Mouse (Mus musculus) limb, embryonic 11.5 days (tissue): Measurements from ENCODE around the gene Fam214a. TPM values are rescaled to one million over a fixed set of nuclear protein-coding genes. Genes with fewer than 3 reads are reported as not detected.

Experiments used
- ATAC-seq: fragments of 200-750 bp; cut with Nextera tagmentation; 2 replicates; pipeline ENCODE4 v1.8.0; 2017; ENCODE audit warnings: low read depth; ENCODE audit not compliant: insufficient number of reproducible peaks, low FRiP score, low TSS enrichment
- DNase-seq: peaks from one replicate; pipeline ENCODE4 v3.0.0-alpha.2; 2015; ENCODE audit warnings: low spot score
- H3K27ac ChIP-seq: fragments of 300-500 bp; sonication (generic); replicated peaks from 2 replicates; pipeline ENCODE4 v1.5.1; 2014; ENCODE audit warnings: low read depth, mild to moderate bottlenecking, low read length
- H3K27me3 ChIP-seq: fragments of 300-500 bp; sonication (generic); 2 replicates; pipeline ENCODE4 v1.6.1; 2014; ENCODE audit warnings: mild to moderate bottlenecking, low read length, mixed read lengths; ENCODE audit not compliant: control insufficient read depth, insufficient read depth
- H3K36me3 ChIP-seq: fragments of 300-500 bp; sonication (generic); 2 replicates; pipeline ENCODE4 v1.6.1; 2014; ENCODE audit warnings: mild to moderate bottlenecking, low read length, moderate library complexity, mixed read lengths; ENCODE audit not compliant: control insufficient read depth, insufficient read depth
- H3K4me1 ChIP-seq: fragments of 300-500 bp; sonication (generic); 2 replicates; pipeline ENCODE4 v1.6.1; 2014; ENCODE audit warnings: low read length, mixed read lengths; ENCODE audit not compliant: control insufficient read depth, insufficient read depth
- H3K4me2 ChIP-seq: fragments of 300-500 bp; sonication (generic); 2 replicates; pipeline ENCODE4 v1.6.1; 2014; ENCODE audit warnings: low read depth, mild to moderate bottlenecking, moderate library complexity; ENCODE audit not compliant: severe bottlenecking
- H3K4me3 ChIP-seq: fragments of 300-500 bp; sonication (generic); 2 replicates; pipeline ENCODE4 v1.5.1; 2014; ENCODE audit warnings: low read depth, low read length
- H3K9ac ChIP-seq: fragments of 300-500 bp; sonication (generic); 2 replicates; pipeline ENCODE4 v1.6.1; 2014; ENCODE audit warnings: mild to moderate bottlenecking, low read length
- H3K9me3 ChIP-seq: fragments of 300-500 bp; sonication (generic); 2 replicates; pipeline ENCODE4 v1.6.1; 2016; ENCODE audit warnings: low read length; ENCODE audit not compliant: control insufficient read depth
- WGBS: fragments of 180-500 bp; shearing (Covaris S2); extraction: QIAGEN DNeasy Blood & Tissue Kit; methylation state at CpG from one replicate; pipeline ENCODE4 v1.1.7; 2014; 5-methylcytosine and 5-hydroxymethylcytosine counted together
- polyA plus RNA-seq: library from polyadenylated mRNA; unstranded; fragments of >200 nt; fragmentation: Nextera tagmentation; extraction: Ambion mirVana; gene quantifications from 2 replicates; pipeline ENCODE4 v1.2.1, GENCODE M21; 2014

Gene Fam214a
- polyA plus RNA-seq, 1 experiment from 2014 or later: 7.6 TPM

DNA sequence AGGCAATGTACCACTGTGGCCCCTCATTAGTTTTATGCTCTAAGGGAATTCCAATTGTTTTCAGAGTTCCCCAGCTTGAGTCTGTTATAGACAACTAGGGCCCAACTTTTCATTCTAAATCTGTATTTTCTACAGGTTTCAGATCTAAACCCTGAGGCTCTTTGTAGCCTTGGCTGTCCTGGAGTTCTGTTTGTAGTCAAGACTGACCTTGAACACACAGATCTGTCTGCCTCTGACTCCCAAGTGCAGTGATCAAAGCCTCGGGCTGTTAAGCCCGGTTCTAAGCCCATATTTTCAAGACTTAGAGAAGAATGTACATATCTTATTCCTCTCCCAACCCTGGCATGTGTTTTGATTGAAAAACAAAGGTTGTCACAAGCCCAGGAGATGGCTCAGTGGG is 1.7 kb downstream of the Fam214a start:
- Histone ChIP-seq H3K27me3 (no peaks in the 10 kb centered on the region), H3K9ac (no peak overlapping the region), H3K4me2 (no peak overlapping the region), H3K9me3 (no peaks in the 10 kb centered on the region), H3K4me1 (0 out of 2 replicates have a peak, but pooled peaks cover 3% of the 10 kb centered on the region), H3K4me3 (no peak overlapping the region), H3K36me3 (no peaks in the 10 kb centered on the region), H3K27ac (no peak overlapping the region)
- 85% methylated on average over 2 of the region's 2 CpGs for WGBS
- ATAC-seq (no peak), DNase-seq (no peak)

DNA sequence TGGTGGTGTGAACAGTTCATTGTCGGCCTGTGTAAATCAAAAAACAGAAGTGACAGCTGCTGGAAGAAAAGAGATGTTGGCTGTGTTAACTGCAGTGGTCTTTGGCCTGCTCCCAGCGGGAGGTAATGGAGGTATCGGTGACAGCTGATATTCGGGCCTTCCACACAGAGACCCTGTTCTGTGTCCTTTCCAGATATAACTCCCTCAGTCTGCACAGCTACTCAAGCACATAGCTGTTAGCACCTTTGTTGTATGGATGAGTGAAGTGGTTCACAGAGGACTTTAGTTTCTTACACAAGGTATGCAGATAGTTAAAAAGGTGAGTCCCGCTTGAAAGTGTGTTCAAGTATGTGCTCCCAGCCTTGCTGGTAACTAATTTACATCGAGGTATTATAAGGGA is 7.9 kb downstream of the Fam214a start:
- Histone ChIP-seq H3K9me3 (no peaks in the 10 kb centered on the region), H3K4me3 (no peak overlapping the region), H3K4me2 (no peak overlapping the region), H3K4me1 (no peaks in the 10 kb centered on the region), H3K27ac (no peak overlapping the region), H3K36me3 (no peaks in the 10 kb centered on the region), H3K9ac (no peak overlapping the region), H3K27me3 (no peaks in the 10 kb centered on the region)
- DNase-seq (no peak), ATAC-seq (no peak)
- 70% methylated on average over 6 of the region's 6 CpGs for WGBS

DNA sequence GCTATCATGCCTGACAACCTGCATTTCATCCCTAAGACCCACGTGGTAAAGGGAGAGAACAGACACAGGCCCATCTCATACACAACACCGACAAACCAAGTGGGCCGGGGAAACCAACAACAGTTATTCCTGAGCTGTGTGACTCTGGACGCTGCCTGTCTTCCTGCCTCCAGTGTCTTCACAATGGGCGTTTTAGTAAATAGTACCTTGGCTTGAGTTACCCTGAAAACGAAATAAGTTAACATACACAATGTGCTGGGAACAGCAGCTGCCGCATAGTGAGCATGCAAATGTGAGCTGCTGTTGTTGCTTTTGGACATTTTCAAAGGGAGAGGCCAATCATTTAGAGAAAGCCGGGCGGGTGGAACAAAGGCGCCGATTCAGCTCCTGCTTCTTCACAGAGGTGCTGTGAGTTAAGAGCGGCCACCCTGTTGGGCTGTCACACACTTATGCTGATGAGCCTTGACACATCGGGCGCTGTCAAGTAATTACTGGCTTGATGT is 8.4 kb downstream of the Fam214a start:
- Histone ChIP-seq H3K9ac (no peak overlapping the region), H3K36me3 (no peaks in the 10 kb centered on the region), H3K9me3 (no peaks in the 10 kb centered on the region), H3K27me3 (no peaks in the 10 kb centered on the region), H3K27ac (no peak overlapping the region), H3K4me1 (no peaks in the 10 kb centered on the region), H3K4me2 (no peak overlapping the region), H3K4me3 (no peak overlapping the region)
- WGBS: 12% methylated on average over 14 of the region's 14 CpGs
- no peak for DNase-seq
- no peak for ATAC-seq

DNA sequence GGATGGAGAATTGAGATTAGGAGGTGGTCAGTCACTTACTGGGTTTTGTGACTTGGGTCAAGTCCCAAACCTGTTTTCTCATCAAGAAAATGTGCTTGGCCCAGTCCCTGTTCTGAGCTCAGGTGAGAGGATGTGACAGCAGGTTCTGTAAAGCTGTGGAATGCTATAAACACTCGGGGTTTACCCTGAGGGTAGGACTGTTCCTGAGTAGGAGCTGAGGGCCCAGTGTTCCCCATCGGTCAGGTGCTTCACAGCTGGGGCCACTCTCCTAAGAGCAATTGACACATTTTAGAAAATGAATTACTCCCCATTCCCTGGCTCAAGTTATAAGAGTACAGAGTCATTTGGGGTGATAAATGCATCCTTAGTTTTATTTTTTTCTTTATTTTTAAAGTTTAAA is 11.3 kb downstream of the Fam214a start:
- Histone ChIP-seq H3K27ac (no peak overlapping the region), H3K9ac (no peak overlapping the region), H3K4me3 (no peak overlapping the region), H3K36me3 (no peaks in the 10 kb centered on the region), H3K4me1 (no peaks in the 10 kb centered on the region), H3K27me3 (no peaks in the 10 kb centered on the region), H3K9me3 (no peaks in the 10 kb centered on the region), H3K4me2 (no peak overlapping the region)
- WGBS: 52% methylated on average over 2 of the region's 2 CpGs
- DNase-seq (no peak), ATAC-seq (no peak)

DNA sequence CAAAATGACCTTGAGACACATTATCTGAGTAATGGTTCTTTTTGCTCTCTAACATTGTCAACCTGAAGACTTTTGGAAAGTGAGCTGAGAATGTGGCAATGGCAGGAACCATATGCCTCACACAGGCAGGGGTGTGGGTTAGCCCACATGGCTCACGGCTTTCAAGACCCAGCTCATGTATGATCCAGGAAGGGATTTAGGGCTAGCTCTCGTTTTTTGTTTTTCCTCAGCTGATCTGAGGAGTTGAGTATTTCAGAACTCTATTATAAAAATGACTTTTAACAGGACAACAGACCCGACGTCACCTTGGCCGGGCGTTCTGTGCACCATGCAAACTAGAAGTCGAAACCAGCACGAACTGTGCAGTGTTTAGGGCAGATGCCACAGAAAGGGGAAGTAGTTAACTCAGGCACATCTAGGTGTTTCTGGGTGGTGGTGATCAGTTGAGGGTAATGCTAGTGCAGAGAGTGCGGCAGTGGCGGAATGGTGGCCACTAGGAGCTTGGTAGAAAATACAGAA is 12.2 kb downstream of the Fam214a start:
- Histone ChIP-seq H3K36me3 (no peaks in the 10 kb centered on the region), H3K9me3 (no peaks in the 10 kb centered on the region), H3K9ac (no peak overlapping the region), H3K4me1 (no peaks in the 10 kb centered on the region), H3K4me3 (no peak overlapping the region), H3K27me3 (no peaks in the 10 kb centered on the region), H3K27ac (no peak overlapping the region), H3K4me2 (no peak overlapping the region)
- 88% methylated on average over 10 of the region's 10 CpGs for WGBS
- ATAC-seq (no peak), DNase-seq (no peak)

DNA sequence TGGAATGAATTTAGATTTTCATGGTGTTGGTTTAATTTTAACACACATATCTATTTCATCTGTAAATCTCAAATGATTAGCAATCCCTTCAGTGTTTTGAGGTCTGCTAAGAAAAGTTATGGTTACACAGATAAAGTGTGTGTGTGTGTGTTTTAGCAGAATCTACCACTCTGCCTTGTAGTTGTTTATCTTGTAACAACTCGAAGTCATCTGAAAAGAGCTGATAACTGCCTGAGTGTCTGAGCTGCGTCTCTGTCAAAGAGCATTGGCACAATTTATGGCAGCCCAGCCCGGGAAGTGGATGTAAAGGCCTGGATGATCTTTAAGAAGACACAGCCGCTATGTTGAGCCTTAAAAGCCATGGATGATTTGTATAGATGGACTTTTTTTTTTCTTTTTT is 13.5 kb downstream of the Fam214a start:
- WGBS: 58% methylated on average over 4 of the region's 4 CpGs
- DNase-seq (no peak), ATAC-seq (no peak)
- no peak overlapping the region for H3K27ac ChIP-seq
- no peaks in the 10 kb centered on the region for H3K4me1 ChIP-seq
- no peaks in the 10 kb centered on the region for H3K36me3 ChIP-seq
- no peak overlapping the region for H3K4me3 ChIP-seq
- H3K27me3 ChIP-seq: no peaks in the 10 kb centered on the region
- no peaks in the 10 kb centered on the region for H3K9me3 ChIP-seq
- H3K9ac ChIP-seq: no peak overlapping the region
- no peak overlapping the region for H3K4me2 ChIP-seq

DNA sequence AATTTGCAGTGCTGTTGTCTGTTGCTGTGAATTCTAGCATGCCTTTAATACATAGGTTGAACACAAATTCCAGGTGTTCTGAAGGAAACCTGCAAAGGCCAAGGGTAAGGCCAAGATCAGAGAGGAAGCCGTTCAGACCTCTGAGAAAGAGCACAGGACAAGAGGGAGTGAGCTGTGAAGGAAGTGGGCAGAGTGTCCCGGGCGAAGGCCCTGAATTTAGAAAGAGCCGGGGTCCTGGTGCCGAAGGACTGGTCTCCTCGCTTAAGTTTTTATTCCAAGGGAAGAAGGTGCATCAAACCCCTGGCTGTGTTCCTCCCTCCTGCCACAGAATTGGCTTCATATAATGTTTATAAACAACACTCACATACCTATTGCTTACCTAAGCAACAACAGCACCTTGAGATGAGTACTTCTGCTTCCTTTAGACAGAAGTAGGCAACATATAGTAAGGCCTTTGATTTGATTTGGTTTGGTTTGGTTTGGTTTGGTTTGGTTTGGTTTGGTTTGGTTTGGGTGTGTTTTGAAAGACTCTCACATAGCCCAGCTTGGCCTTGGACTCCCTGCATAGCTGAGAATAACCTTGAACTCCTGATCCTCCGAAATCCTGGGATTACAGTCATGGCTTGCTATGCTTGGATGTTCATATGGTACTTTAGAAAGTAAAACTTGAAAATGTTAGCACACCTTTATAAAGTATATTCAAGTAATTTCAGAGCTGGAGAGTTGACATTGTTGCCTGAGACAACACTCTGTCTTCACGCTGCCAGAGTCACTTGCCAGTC is 16.2 kb downstream of the Fam214a start:
- H3K4me1 ChIP-seq: no peaks in the 10 kb centered on the region
- H3K27ac ChIP-seq: no peak overlapping the region
- H3K9me3 ChIP-seq: no peaks in the 10 kb centered on the region
- no peak overlapping the region for H3K9ac ChIP-seq
- WGBS: 85% methylated on average over 8 of the region's 8 CpGs
- H3K36me3 ChIP-seq: no peaks in the 10 kb centered on the region
- no peaks in the 10 kb centered on the region for H3K27me3 ChIP-seq
- no peak for DNase-seq
- no peak overlapping the region for H3K4me3 ChIP-seq
- ATAC-seq: no peak
- no peak overlapping the region for H3K4me2 ChIP-seq

DNA sequence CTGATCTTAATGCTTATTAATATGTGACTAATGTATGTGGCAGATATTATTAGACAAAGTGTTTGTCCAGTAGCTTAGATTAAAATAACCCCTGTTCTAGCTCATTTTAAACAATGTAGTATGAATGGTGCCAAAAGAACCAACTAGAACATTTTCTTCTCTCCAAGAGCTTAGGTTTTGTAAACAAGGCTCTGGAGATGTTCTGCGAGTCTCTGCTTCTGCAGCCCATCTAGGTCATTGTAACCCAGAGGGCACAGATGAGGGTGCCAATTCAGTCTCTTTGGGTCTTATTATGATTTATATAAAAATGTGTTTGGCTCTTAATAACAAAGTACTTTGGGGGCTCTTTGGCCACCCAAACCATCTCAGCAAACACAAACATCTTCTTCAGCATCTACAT is 17.9 kb downstream of the Fam214a start:
- Histone ChIP-seq H3K27me3 (no peaks in the 10 kb centered on the region), H3K9ac (no peak overlapping the region), H3K4me3 (no peak overlapping the region), H3K4me2 (no peak overlapping the region), H3K9me3 (no peaks in the 10 kb centered on the region), H3K27ac (no peak overlapping the region), H3K36me3 (no peaks in the 10 kb centered on the region; the same call in 1 of the 2 replicates), H3K4me1 (peaks cover 6% of the 10 kb centered on the region; the same call in 1 of the 2 replicates)
- ATAC-seq (no peak), DNase-seq (no peak)
- 100% methylated on average over 1 of the region's 1 CpGs for WGBS
